In genomic region chr7:28700269-28700668, GRCm38 (mm10) we compare ENCODE assay signal across 22 mouse cellular contexts. TPM values are rescaled to one million over a fixed set of nuclear protein-coding genes. Genes with fewer than 3 reads are reported as not detected.
A peak's percentile ranks its signal among the peaks of the same experiment; 100 is the strongest.
DNase-seq lines count a peak whose midpoint lies in the region; TF ChIP-seq lines count a peak whose summit lies in the region.
"Had no signal": no experiment of that assay in that cellular context is flagged by ENCODE, and none has a peak within 500 bp of the region (broad histone marks: within the 10 kb centered on the region; RNA-seq: fewer than 3 reads in every experiment).

No protein-coding gene starts in this region.

- DNase-seq in layer of hippocampus, adult 2 months (ENCODE audit: low spot score in 2 of 2), result no peak
- no peak for DNase-seq in layer of hippocampus, postnatal 25 days (ENCODE audit: extremely low spot score in 1 of 2, low spot score in 1 of 2)
- peak; percentile 67 for DNase-seq in R1 (ENCODE audit: low read depth, low spot score)
- no peak for DNase-seq in thymus, postnatal 4 days
- DNase-seq in spleen, postnatal 10 days (ENCODE audit: low spot score in 2 of 2), result no peak
- DNase-seq: adrenal gland, adult 8-10 months; adrenal gland, postnatal 14 days; adrenal gland, postnatal 36 days; B cell, adult 2 months; cerebellum, adult 11-12 months; cerebellum, adult 2 months; cerebellum, adult 9-10 months; cerebellum, postnatal 10 days; cerebellum, postnatal 25 days; forebrain, postnatal 0 days had no signal

- no peak overlapping the region for H3K27ac ChIP-seq in layer of hippocampus, adult 2 months
- H3K27ac ChIP-seq: embryonic facial prominence, embryonic 10.5 days; embryonic facial prominence, embryonic 12.5 days; forebrain, embryonic 13.5 days; forebrain, embryonic 15.5 days had no signal

- peak; percentile 33; the same call in 1 of the 2 replicates for TF ChIP-seq CTCF in layer of hippocampus, adult 2 months (conservative IDR thresholded peaks at IDR 0.05)

- H3K4me3 ChIP-seq in layer of hippocampus, adult 2 months, result no peak overlapping the region
- H3K4me3 ChIP-seq: embryonic facial prominence, embryonic 10.5 days; embryonic facial prominence, embryonic 12.5 days; forebrain, embryonic 13.5 days; forebrain, embryonic 15.5 days had no signal

RNA-seq across cellular contexts. Expression of gene Fbxo27, which starts 7.6 kb away (rescaled TPM):
- total RNA-seq in layer of hippocampus, adult 2 months (2021), result 10 to 100 TPM; 24.4 to 27.1 TPM
- total RNA-seq in layer of hippocampus, postnatal 25 days (2021), result 10 to 100 TPM; 17.9 to 21.6 TPM
- total RNA-seq: CH12.LX, G1E had no signal

RNA-seq across cellular contexts. Expression of gene Fbxo17, which starts 16.3 kb away (rescaled TPM):
- total RNA-seq in layer of hippocampus, adult 2 months (2021), result 1 to 10 TPM in 1 of 2 experiments, under 1 TPM in 1; 0.98 to 1.4 TPM
- 1 to 10 TPM; 1.1 to 2.2 TPM for total RNA-seq in layer of hippocampus, postnatal 25 days (2021)

RNA-seq across cellular contexts. Expression of gene Mrps12, which starts 41.4 kb away (rescaled TPM):
- 10 to 100 TPM; 57.5 to 57.9 TPM for total RNA-seq in layer of hippocampus, adult 2 months (2021)
- 10 to 100 TPM; 62.4 to 70.0 TPM for total RNA-seq in layer of hippocampus, postnatal 25 days (2021)

RNA-seq across cellular contexts. Expression of gene Sars2, which starts 41.5 kb away (rescaled TPM):
- total RNA-seq in layer of hippocampus, adult 2 months (2021), result 10 to 100 TPM; 13.9 to 14.3 TPM
- 10 to 100 TPM; 12.4 to 15.6 TPM for total RNA-seq in layer of hippocampus, postnatal 25 days (2021)

RNA-seq across cellular contexts. Expression of gene Ccer2, which starts 55.7 kb away (rescaled TPM):
- total RNA-seq in layer of hippocampus, adult 2 months (2021), result under 1 TPM; 0.34 to 0.36 TPM
- under 1 TPM; 0.42 to 0.47 TPM for total RNA-seq in layer of hippocampus, postnatal 25 days (2021)
- total RNA-seq: adrenal gland, adult 18-20 months; adrenal gland, adult 8-10 months; adrenal gland, postnatal 14 days; adrenal gland, postnatal 36 days; forebrain, postnatal 0 days; G1E had no signal
